Comparison of ENCODE assay signal across 12 mouse cellular contexts in the genomic region with DNA sequence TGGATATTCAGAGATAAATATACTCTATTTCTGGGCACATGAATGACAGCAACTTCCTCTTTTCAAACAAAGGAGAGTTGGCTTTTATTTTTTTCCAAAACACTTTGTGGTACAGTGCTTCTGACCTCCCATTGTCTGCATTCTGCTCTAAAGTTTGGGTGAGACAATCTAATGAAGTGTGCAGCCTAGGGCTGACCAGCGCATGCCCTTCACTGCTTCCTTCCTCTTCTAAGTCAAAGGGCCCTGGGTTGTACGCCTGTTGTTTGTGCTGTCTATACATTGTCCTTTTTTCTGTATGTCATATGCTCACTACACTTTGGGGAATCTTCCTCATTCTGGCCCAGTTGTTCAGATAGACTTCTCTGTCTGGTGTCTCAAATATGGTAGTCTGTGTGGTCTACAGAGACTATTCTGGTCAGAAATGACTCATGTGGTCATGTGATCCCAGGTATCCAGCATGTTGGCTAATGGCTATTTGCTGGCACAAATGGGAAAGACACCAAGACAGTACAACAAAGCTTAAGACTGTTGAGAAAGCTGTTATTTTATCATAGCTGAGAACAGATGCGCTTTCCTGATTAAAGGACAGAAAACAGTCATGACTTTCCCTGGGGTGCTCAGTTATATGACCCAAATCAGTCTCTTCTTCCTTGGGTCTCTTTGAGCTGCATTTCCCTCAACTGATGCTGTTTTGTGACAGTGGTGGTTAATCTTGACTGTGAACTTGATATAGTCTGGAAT.
DNase-seq lines count a peak whose midpoint lies in the region; ATAC-seq and TF ChIP-seq lines count a peak whose summit lies in the region.
"Had no signal": no experiment of that assay in that cellular context is flagged by ENCODE, and none has a peak within 500 bp of the region (broad histone marks: within the 10 kb centered on the region; RNA-seq: fewer than 3 reads in every experiment).

No protein-coding gene starts in this region.

- intact Hi-C loops in heart, postnatal 14 days (cut with DNase I) = loop anchor here (5.0 kb wide), 1 partner anchor 42 kb away; no protein-coding TSS in a partner anchor

- H3K36me3 ChIP-seq in heart, embryonic 16.5 days (ENCODE audit: control insufficient read depth, insufficient read depth) = no peaks in the 10 kb centered on the region
- H3K36me3 ChIP-seq in G1E (replicated peaks) = no peaks in the 10 kb centered on the region
- H3K36me3 ChIP-seq in liver, embryonic 15.5 days (replicated peaks) = no peaks in the 10 kb centered on the region
- no peaks in the 10 kb centered on the region for H3K36me3 ChIP-seq in embryonic facial prominence, embryonic 10.5 days (replicated peaks)
- H3K36me3 ChIP-seq: limb, embryonic 15.5 days had no signal

- no peak overlapping the region for H3K4me2 ChIP-seq in heart, embryonic 16.5 days (ENCODE audit: low read depth, low read length)
- no peak overlapping the region for H3K4me2 ChIP-seq in liver, embryonic 15.5 days
- H3K4me2 ChIP-seq: hindbrain, embryonic 14.5 days; limb, embryonic 15.5 days had no signal

- 72% methylated on average over 3 of the region's 3 CpGs for WGBS in heart, embryonic 16.5 days
- WGBS in liver, embryonic 15.5 days (ENCODE audit: insufficient replicate concordance) = 51% methylated on average over 3 of the region's 3 CpGs
- WGBS in embryonic facial prominence, embryonic 10.5 days = 90% methylated on average over 3 of the region's 3 CpGs

- no peaks in the 10 kb centered on the region for H3K9me3 ChIP-seq in heart, embryonic 16.5 days (replicated peaks; ENCODE audit: control insufficient read depth, low read length)
- no peaks in the 10 kb centered on the region for H3K9me3 ChIP-seq in G1E (replicated peaks)
- no peaks in the 10 kb centered on the region for H3K9me3 ChIP-seq in liver, embryonic 15.5 days (replicated peaks)
- no peaks in the 10 kb centered on the region for H3K9me3 ChIP-seq in embryonic facial prominence, embryonic 10.5 days
- H3K9me3 ChIP-seq: limb, embryonic 15.5 days had no signal

- ATAC-seq in heart, embryonic 16.5 days (replicated peaks; ENCODE audit: extremely low read depth, insufficient read depth, low FRiP score) = 0 out of 2 replicates have a peak, but pooled peaks have one; percentile 28
- peak; percentile 28 for ATAC-seq in G1E (ENCODE audit: extremely low read depth, insufficient number of reproducible peaks, low FRiP score, poor library complexity, severe bottlenecking)
- 0 out of 2 replicates have a peak, but pooled peaks have one; percentile 42 for ATAC-seq in liver, embryonic 15.5 days (ENCODE audit: insufficient read depth)

- H3K4me1 ChIP-seq in heart, embryonic 16.5 days (ENCODE audit: control insufficient read depth, insufficient read depth, low read length) = no peaks in the 10 kb centered on the region
- no peaks in the 10 kb centered on the region for H3K4me1 ChIP-seq in G1E (ENCODE audit: insufficient read depth, low read depth, low read length)
- peaks cover 8% of the 10 kb centered on the region for H3K4me1 ChIP-seq in liver, embryonic 15.5 days (replicated peaks)
- no peaks in the 10 kb centered on the region for H3K4me1 ChIP-seq in embryonic facial prominence, embryonic 10.5 days
- H3K4me1 ChIP-seq: limb, embryonic 15.5 days had no signal

- no peak for DNase-seq in heart, postnatal 14 days
- peak; percentile 9 for DNase-seq in 416B (ENCODE audit: low read depth)
- no peak for DNase-seq in G1E (ENCODE audit: low spot score)
- no peak for DNase-seq in right cerebral cortex, postnatal 25 days
- no peak for DNase-seq in embryonic facial prominence, embryonic 10.5 days (ENCODE audit: low spot score)
- no peak for DNase-seq in gastrocnemius, postnatal 25 days
- DNase-seq: cerebellum, adult 18-20 months; kidney, postnatal 10 days had no signal

- TF ChIP-seq CTCF in G1E (IDR thresholded peaks at IDR 0.05; ENCODE audit: low read depth, low read length) = no peak

- H3K9ac ChIP-seq in heart, embryonic 16.5 days (ENCODE audit: low read length) = no peak overlapping the region
- no peak overlapping the region for H3K9ac ChIP-seq in liver, embryonic 15.5 days
- H3K9ac ChIP-seq: hindbrain, embryonic 14.5 days; limb, embryonic 15.5 days had no signal

- H3K27ac ChIP-seq in heart, embryonic 16.5 days (ENCODE audit: low read length) = peak overlapping the region; percentile 33
- H3K27ac ChIP-seq in liver, embryonic 15.5 days (replicated peaks) = no peak overlapping the region
- H3K27ac ChIP-seq in embryonic facial prominence, embryonic 10.5 days (replicated peaks) = no peak overlapping the region
- H3K27ac ChIP-seq: hindbrain, embryonic 14.5 days; limb, embryonic 15.5 days had no signal

- H3K27me3 ChIP-seq in heart, embryonic 16.5 days (ENCODE audit: control insufficient read depth, insufficient read depth, low read length) = no peaks in the 10 kb centered on the region
- H3K27me3 ChIP-seq in G1E (ENCODE audit: insufficient read depth, low read length) = no peaks in the 10 kb centered on the region
- no peaks in the 10 kb centered on the region for H3K27me3 ChIP-seq in liver, embryonic 15.5 days
- no peaks in the 10 kb centered on the region for H3K27me3 ChIP-seq in embryonic facial prominence, embryonic 10.5 days (replicated peaks; ENCODE audit: low read depth, poor library complexity, severe bottlenecking)
- H3K27me3 ChIP-seq: limb, embryonic 15.5 days had no signal

- no peak overlapping the region for H3K4me3 ChIP-seq in heart, embryonic 16.5 days (ENCODE audit: low read length)
- no peak overlapping the region for H3K4me3 ChIP-seq in G1E (ENCODE audit: low read depth, low read length)
- no peak overlapping the region for H3K4me3 ChIP-seq in liver, embryonic 15.5 days (replicated peaks)
- H3K4me3 ChIP-seq in embryonic facial prominence, embryonic 10.5 days = no peak overlapping the region
- H3K4me3 ChIP-seq: limb, embryonic 15.5 days had no signal
